Mouse (Mus musculus): ENCODE data around the gene Olfr983.
A peak's percentile ranks its signal among the peaks of the same experiment; 100 is the strongest.

Olfr983 gene

GRCm38 (mm10) chr9:40093495-40093894, at the start of gene Olfr983:
TSS of gene Olfr983 (minus strand) at chr9:40093595.
- DNase-seq = no peak

GRCm38 (mm10) chr9:40141544-40141943, 48.1 kb upstream of the Olfr983 start:
- DNase-seq = no peak

DNA sequence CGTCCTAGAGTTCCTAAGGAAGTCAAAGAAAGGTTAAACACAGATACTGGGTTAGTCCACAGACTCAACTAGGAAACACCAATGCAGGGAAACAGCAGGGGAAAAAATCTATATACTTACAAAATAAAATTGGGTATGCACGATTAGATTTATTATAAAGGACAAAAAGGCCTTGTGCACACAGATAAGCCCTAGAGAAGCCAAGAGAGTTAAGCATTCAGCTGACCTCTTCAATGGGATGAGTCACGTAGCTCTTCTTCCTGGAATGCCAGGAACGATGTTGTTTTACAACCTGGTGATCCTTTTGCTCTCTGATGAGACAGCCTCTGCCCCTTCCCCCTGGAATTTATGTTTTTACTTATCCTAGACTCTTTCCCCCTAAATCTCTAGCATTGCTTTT, 46.1 kb upstream of the Olfr983 start:
- DNase-seq = no peak

GRCm38 (mm10) chr9:40136987-40137688, 43.7 kb upstream of the Olfr983 start:
- peak; percentile 88 for DNase-seq

DNA sequence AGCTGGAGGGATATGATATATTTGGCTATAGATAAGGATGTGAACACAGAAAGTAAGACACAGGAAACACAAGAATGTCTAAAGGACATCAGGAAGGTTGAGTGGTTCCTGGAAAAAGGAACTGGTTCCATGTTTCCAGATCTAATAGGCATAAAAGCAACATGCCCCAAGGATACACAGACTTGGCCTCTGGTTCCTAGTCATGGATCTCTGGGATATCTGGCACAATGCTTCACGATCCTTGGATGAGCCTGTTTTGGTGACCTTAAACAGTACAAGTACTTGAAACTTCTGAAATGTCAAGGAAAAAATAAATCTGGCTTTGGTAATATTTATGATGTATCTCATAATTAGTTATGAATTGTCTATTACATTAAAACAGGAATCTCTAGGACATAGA, 37.2 kb upstream of the Olfr983 start:
- DNase-seq = no peak

DNA sequence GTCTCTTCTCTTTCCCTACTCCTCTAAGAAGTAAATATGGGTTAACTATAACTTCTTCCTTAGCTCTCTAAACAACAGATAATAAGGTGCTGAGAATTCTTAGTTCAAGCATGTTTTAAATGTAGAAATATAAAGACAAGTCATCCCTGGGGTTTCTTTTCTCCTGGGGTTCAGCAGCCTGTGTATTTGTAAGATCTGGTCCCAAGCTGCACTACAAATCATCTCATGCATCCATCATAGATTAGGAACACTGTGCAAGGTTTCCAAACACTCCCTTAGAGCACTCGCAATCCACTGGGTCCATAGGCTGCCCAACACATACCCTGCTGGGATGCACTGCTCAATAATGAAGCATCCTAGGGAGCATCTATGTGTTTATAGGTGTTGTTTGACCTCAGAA, 36.7 kb upstream of the Olfr983 start, which contains the start of gene Olfr985:
TSS of gene Olfr985 (minus strand) at position 101 of the 400 bp plus-strand sequence.
- no peak for DNase-seq

DNA sequence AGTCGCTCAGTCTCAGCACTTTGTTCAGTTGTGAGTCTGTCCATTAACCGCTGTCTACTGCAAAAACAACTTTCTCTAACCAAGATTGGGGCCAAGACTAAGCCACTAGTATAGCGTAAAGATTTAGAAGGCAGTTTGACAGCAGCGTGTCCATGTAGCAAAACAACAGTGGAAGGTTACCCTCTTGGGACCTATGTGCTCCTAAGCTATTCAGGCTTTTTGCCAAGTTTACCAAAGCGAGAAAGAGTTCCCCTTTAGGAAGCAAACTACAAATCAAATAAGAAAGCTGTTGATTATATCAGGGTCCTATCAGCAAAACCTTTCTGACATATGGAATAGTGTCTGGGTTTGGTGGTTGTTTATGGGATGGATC, 23.9 kb upstream of the Olfr983 start:
- no peak for DNase-seq

GRCm38 (mm10) chr9:40116645-40117286, 23.4 kb upstream of the Olfr983 start:
- peak; percentile 98 for DNase-seq

DNA sequence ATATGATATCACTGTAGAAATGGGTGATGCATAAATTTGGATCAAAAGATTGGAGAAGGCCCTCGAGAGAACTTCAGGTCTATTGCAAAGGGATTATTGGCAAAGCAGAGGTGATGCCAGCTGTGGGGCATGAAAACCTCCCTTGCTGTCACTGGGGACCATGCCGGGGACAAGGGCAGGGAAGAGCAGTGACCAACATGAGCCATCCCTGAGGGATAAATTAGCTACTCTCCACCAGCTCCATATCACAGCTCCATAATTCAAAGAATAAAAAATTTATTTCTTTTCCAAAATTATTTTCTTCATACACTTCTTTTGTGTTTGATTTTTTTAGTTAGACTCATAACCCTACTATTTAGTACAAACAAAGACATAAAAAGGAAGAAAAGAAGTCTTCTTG, 20.7 kb upstream of the Olfr983 start, which contains the start of gene Olfr984:
TSS of gene Olfr984 (minus strand) at position 101 of the 400 bp plus-strand sequence.
- no peak for DNase-seq

- no peak for DNase-seq
Observed at GRCm38 (mm10) chr9:40094769-40095168, 1.4 kb upstream of the Olfr983 start.

GRCm38 (mm10) chr9:40073529-40073928, 19.9 kb downstream of the Olfr983 start, which contains the start of gene Olfr982:
TSS of gene Olfr982 (plus strand) at chr9:40073829.
- DNase-seq = no peak

DNA sequence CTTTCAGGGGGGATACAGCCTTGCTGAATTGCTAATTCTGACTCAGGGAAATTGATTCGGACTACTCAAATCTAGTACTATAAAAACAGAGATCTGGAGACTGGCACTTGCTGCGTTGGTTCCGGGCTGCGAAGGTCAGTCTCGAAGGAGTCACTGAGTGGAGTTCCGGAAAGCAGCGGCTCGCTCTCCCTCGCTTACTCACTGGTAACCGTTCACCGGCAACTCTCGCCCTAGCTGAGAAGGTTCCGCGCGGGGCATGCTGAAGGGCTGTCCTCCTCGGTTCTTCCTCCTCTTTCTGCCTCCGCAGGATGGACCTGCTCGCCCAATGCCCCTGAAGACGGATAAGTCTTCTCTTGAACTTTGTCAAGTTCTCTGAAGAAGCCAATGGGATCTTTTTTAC, 43.3 kb downstream of the Olfr983 start:
- DNase-seq = peak; percentile 80

Data from heart, adult 11 months (tissue).